Mouse (Mus musculus): ENCODE data around the gene Gpank1. TPM values are rescaled to one million over a fixed set of nuclear protein-coding genes. Genes with fewer than 3 reads are reported as not detected.

Gpank1 gene
- polyA plus RNA-seq, 1 experiment, result 17.4 TPM

- Histone ChIP-seq H3K27me3 (ENCODE audit: control insufficient read depth, insufficient read depth, insufficient read length) (no peaks in the 10 kb centered on the region), H3K79me2 (ENCODE audit: control insufficient read depth, insufficient read depth) (no peaks in the 10 kb centered on the region), H3K4me2 (ENCODE audit: low read depth) (no peak overlapping the region), H3K4me3 (no peak overlapping the region), H3K36me3 (ENCODE audit: control insufficient read depth, insufficient read depth) (peaks cover 38% of the 10 kb centered on the region), H3ac (ENCODE audit: control insufficient read depth, insufficient read length) (no peak overlapping the region)
- TF ChIP-seq POLR2A (IDR thresholded peaks at IDR 0.05; ENCODE audit: insufficient read length, low read depth), result no peak
- peak; percentile 87 for TF ChIP-seq POLR2AphosphoS2 (IDR thresholded peaks at IDR 0.05; ENCODE audit: insufficient read length, low read depth)
Observed at GRCm38 (mm10) chr17:35147922-35148639, 26.8 kb downstream of the Gpank1 start.

DNA sequence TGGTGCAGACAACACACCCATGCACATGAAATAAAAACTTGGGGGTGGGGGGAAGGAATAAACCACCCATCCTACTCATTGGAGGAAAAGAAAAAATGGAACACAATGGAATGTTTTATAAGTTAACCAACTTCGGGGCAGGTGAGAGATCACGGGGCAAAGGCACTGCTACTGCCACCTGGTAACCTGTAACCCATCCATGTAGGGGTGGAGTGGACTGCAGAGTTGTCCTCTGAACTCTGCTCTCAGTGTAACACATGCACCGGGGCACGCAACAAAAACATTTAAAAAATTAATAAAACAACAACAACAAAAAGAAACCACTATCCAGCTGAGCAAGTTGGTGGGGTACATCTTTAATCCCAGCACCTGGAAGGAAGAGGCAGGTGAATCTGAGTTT is 30.9 kb downstream of the Gpank1 start:
- Histone ChIP-seq H3K4me2 (ENCODE audit: low read depth) (no peak overlapping the region), H3K4me3 (no peak overlapping the region), H3ac (ENCODE audit: control insufficient read depth, insufficient read length) (no peak overlapping the region), H3K27me3 (ENCODE audit: control insufficient read depth, insufficient read depth, insufficient read length) (no peaks in the 10 kb centered on the region), H3K36me3 (ENCODE audit: control insufficient read depth, insufficient read depth) (peaks cover 44% of the 10 kb centered on the region), H3K79me2 (ENCODE audit: control insufficient read depth, insufficient read depth) (peaks cover 1% of the 10 kb centered on the region)
- no peak for TF ChIP-seq CEBPB (IDR thresholded peaks at IDR 0.05; ENCODE audit: insufficient read depth, poor library complexity, severe bottlenecking)
- no peak for TF ChIP-seq TCF12 (IDR thresholded peaks at IDR 0.05; ENCODE audit: insufficient read depth, poor library complexity, severe bottlenecking)
- no peak for TF ChIP-seq POLR2A (IDR thresholded peaks at IDR 0.05; ENCODE audit: insufficient read length, low read depth)
- no peak for TF ChIP-seq POLR2AphosphoS2 (IDR thresholded peaks at IDR 0.05; ENCODE audit: insufficient read length, low read depth)
- no peak for TF ChIP-seq REST (IDR thresholded peaks at IDR 0.05; ENCODE audit: insufficient read depth, insufficient read length)
- no peak for TF ChIP-seq E2F4 (IDR thresholded peaks at IDR 0.05; ENCODE audit: insufficient read depth)
- no peak for TF ChIP-seq TCF3 (IDR thresholded peaks at IDR 0.05; ENCODE audit: insufficient read length, low read depth)
- TF ChIP-seq MYOD1 (IDR thresholded peaks at IDR 0.05; ENCODE audit: control insufficient read depth in 1 of 3, insufficient read length in 2 of 3, low read depth in 2 of 3), result no peak
- TF ChIP-seq MAX (IDR thresholded peaks at IDR 0.05; ENCODE audit: low read depth), result no peak
- TF ChIP-seq SRF (IDR thresholded peaks at IDR 0.05; ENCODE audit: control insufficient read depth, insufficient read length, low read depth), result no peak
- no peak for TF ChIP-seq USF1 (IDR thresholded peaks at IDR 0.05; ENCODE audit: low read depth)
- no peak for TF ChIP-seq MYOG (IDR thresholded peaks at IDR 0.05; ENCODE audit: control insufficient read depth in 1 of 3, insufficient read depth in 1 of 3, insufficient read length in 2 of 3, low read depth in 2 of 3)

GRCm38 (mm10) chr17:35153077-35153476 is 31.8 kb downstream of the Gpank1 start:
- peaks cover 8% of the 10 kb centered on the region for H3K79me2 ChIP-seq (ENCODE audit: control insufficient read depth, insufficient read depth)
- no peaks in the 10 kb centered on the region for H3K27me3 ChIP-seq (ENCODE audit: control insufficient read depth, insufficient read depth, insufficient read length)
- H3K4me2 ChIP-seq (ENCODE audit: low read depth), result no peak overlapping the region
- TF ChIP-seq E2F4 (IDR thresholded peaks at IDR 0.05; ENCODE audit: insufficient read depth), result no peak
- TF ChIP-seq REST (IDR thresholded peaks at IDR 0.05; ENCODE audit: insufficient read depth, insufficient read length), result no peak
- TF ChIP-seq SRF (IDR thresholded peaks at IDR 0.05; ENCODE audit: control insufficient read depth, insufficient read length, low read depth), result no peak
- no peak for TF ChIP-seq USF1 (IDR thresholded peaks at IDR 0.05; ENCODE audit: low read depth)
- no peak for TF ChIP-seq MYOG (IDR thresholded peaks at IDR 0.05; ENCODE audit: control insufficient read depth in 1 of 3, insufficient read depth in 1 of 3, insufficient read length in 2 of 3, low read depth in 2 of 3)
- no peak for TF ChIP-seq MYOD1 (IDR thresholded peaks at IDR 0.05; ENCODE audit: control insufficient read depth in 1 of 3, insufficient read length in 2 of 3, low read depth in 2 of 3)
- no peak for TF ChIP-seq TCF3 (IDR thresholded peaks at IDR 0.05; ENCODE audit: insufficient read length, low read depth)
- no peak for TF ChIP-seq POLR2A (IDR thresholded peaks at IDR 0.05; ENCODE audit: insufficient read length, low read depth)
- no peak for TF ChIP-seq POLR2AphosphoS2 (IDR thresholded peaks at IDR 0.05; ENCODE audit: insufficient read length, low read depth)
- H3K4me3 ChIP-seq, result no peak overlapping the region
- H3K36me3 ChIP-seq (ENCODE audit: control insufficient read depth, insufficient read depth), result peaks cover 45% of the 10 kb centered on the region
- H3ac ChIP-seq (ENCODE audit: control insufficient read depth, insufficient read length), result no peak overlapping the region

- peaks cover 41% of the 10 kb centered on the region for H3K36me3 ChIP-seq (ENCODE audit: control insufficient read depth, insufficient read depth)
- no peaks in the 10 kb centered on the region for H3K27me3 ChIP-seq (ENCODE audit: control insufficient read depth, insufficient read depth, insufficient read length)
- peaks cover 12% of the 10 kb centered on the region for H3K79me2 ChIP-seq (ENCODE audit: control insufficient read depth, insufficient read depth)
- H3K4me2 ChIP-seq (ENCODE audit: low read depth), result no peak overlapping the region
- TF ChIP-seq MYOD1 (IDR thresholded peaks at IDR 0.05; ENCODE audit: control insufficient read depth in 1 of 3, insufficient read length in 2 of 3, low read depth in 2 of 3), result no peak
- TF ChIP-seq MYOG (IDR thresholded peaks at IDR 0.05; ENCODE audit: control insufficient read depth in 1 of 3, insufficient read depth in 1 of 3, insufficient read length in 2 of 3, low read depth in 2 of 3), result no peak
- TF ChIP-seq POLR2AphosphoS2 (IDR thresholded peaks at IDR 0.05; ENCODE audit: insufficient read length, low read depth), result no peak
- no peak for TF ChIP-seq E2F4 (IDR thresholded peaks at IDR 0.05; ENCODE audit: insufficient read depth)
- TF ChIP-seq CEBPB (IDR thresholded peaks at IDR 0.05; ENCODE audit: insufficient read depth, poor library complexity, severe bottlenecking), result no peak
- TF ChIP-seq SRF (IDR thresholded peaks at IDR 0.05; ENCODE audit: control insufficient read depth, insufficient read length, low read depth), result no peak
- TF ChIP-seq POLR2A (IDR thresholded peaks at IDR 0.05; ENCODE audit: insufficient read length, low read depth), result no peak
- TF ChIP-seq MAX (IDR thresholded peaks at IDR 0.05; ENCODE audit: low read depth), result no peak
- no peak overlapping the region for H3ac ChIP-seq (ENCODE audit: control insufficient read depth, insufficient read length)
- H3K4me3 ChIP-seq, result no peak overlapping the region
Observed at GRCm38 (mm10) chr17:35153931-35154330, 32.7 kb downstream of the Gpank1 start.

DNA sequence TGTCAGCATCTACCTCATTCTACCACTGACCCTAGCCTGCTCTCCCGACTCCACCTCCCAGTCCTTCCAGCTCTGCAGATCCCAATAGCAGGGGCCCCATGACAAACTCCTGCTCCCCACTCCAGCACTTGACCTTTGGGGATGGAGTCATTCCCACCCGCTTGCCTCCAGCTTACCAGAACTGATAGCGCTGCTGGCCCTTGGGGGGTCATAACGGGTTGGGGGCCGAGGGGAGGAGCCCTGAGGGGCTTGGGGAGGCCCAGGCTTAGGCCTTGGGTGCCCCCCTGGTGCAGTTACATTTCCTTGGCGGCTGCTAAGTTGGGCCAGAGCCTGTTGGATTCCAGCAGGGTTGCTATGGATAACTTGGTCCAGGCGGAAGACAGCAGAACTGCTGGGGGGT is 33.4 kb downstream of the Gpank1 start:
- H3ac ChIP-seq (ENCODE audit: control insufficient read depth, insufficient read length), result no peak overlapping the region
- H3K4me2 ChIP-seq (ENCODE audit: low read depth), result no peak overlapping the region
- no peak overlapping the region for H3K4me3 ChIP-seq
- TF ChIP-seq E2F4 (IDR thresholded peaks at IDR 0.05; ENCODE audit: insufficient read depth), result no peak
- no peak for TF ChIP-seq REST (IDR thresholded peaks at IDR 0.05; ENCODE audit: insufficient read depth, insufficient read length)
- TF ChIP-seq TCF3 (IDR thresholded peaks at IDR 0.05; ENCODE audit: insufficient read length, low read depth), result no peak
- TF ChIP-seq MYOG (IDR thresholded peaks at IDR 0.05; ENCODE audit: control insufficient read depth in 1 of 3, insufficient read depth in 1 of 3, insufficient read length in 2 of 3, low read depth in 2 of 3), result no peak
- no peak for TF ChIP-seq TCF12 (IDR thresholded peaks at IDR 0.05; ENCODE audit: insufficient read depth, poor library complexity, severe bottlenecking)
- TF ChIP-seq SRF (IDR thresholded peaks at IDR 0.05; ENCODE audit: control insufficient read depth, insufficient read length, low read depth), result no peak
- TF ChIP-seq MYOD1 (IDR thresholded peaks at IDR 0.05; ENCODE audit: control insufficient read depth in 1 of 3, insufficient read length in 2 of 3, low read depth in 2 of 3), result no peak
- TF ChIP-seq MAX (IDR thresholded peaks at IDR 0.05; ENCODE audit: low read depth), result no peak
- no peak for TF ChIP-seq USF1 (IDR thresholded peaks at IDR 0.05; ENCODE audit: low read depth)
- peaks cover 39% of the 10 kb centered on the region for H3K36me3 ChIP-seq (ENCODE audit: control insufficient read depth, insufficient read depth)
- peaks cover 15% of the 10 kb centered on the region for H3K79me2 ChIP-seq (ENCODE audit: control insufficient read depth, insufficient read depth)
- no peaks in the 10 kb centered on the region for H3K27me3 ChIP-seq (ENCODE audit: control insufficient read depth, insufficient read depth, insufficient read length)

Measured in myocyte (in vitro differentiated cells).